Mouse (Mus musculus) liver, embryonic 11.5 days (tissue): Measurements from ENCODE around the gene Taf9b. TPM values are rescaled to one million over a fixed set of nuclear protein-coding genes. Genes with fewer than 3 reads are reported as not detected.
"Not testable (repeated sequence)": the region's sequence is repeated elsewhere in the genome, so short reads cannot be mapped to it uniquely, and the experiment has no call there.

Experiments used
- ATAC-seq: fragments of 200-750 bp; cut with Nextera tagmentation; replicated peaks from 2 replicates; pipeline ENCODE4 v1.8.0; 2017; ENCODE audit warnings: moderate number of reproducible peaks, mild to moderate bottlenecking, moderate TSS enrichment, moderate library complexity; ENCODE audit not compliant: low FRiP score
- DNase-seq: peaks from one replicate; pipeline ENCODE4 v3.0.0-alpha.2; 2017; ENCODE audit warnings: low spot score
- H3K27ac ChIP-seq: fragments of 300-500 bp; sonication (generic); 2 replicates; pipeline ENCODE4 v1.5.1; 2014; ENCODE audit warnings: mild to moderate bottlenecking, low read depth, low read length, control low read depth
- H3K27me3 ChIP-seq: fragments of 300-500 bp; sonication (generic); replicated peaks from 2 replicates; pipeline ENCODE4 v1.6.1; 2014; ENCODE audit warnings: low read length, mixed read lengths; ENCODE audit not compliant: control insufficient read depth, insufficient read depth
- H3K36me3 ChIP-seq: fragments of 300-500 bp; sonication (generic); 2 replicates; pipeline ENCODE4 v1.6.1; 2014; ENCODE audit warnings: mild to moderate bottlenecking, low read length, moderate library complexity, mixed read lengths; ENCODE audit not compliant: control insufficient read depth, insufficient read depth
- H3K4me1 ChIP-seq: fragments of 300-500 bp; sonication (generic); replicated peaks from 2 replicates; pipeline ENCODE4 v1.6.1; 2014; ENCODE audit warnings: low read length, mixed read lengths; ENCODE audit not compliant: control insufficient read depth, insufficient read depth
- H3K4me2 ChIP-seq: fragments of 300-500 bp; sonication (generic); 2 replicates; pipeline ENCODE4 v1.6.1; 2014; ENCODE audit warnings: mild to moderate bottlenecking, control low read depth, moderate library complexity
- H3K4me3 ChIP-seq: fragments of 300-500 bp; sonication (generic); 2 replicates; pipeline ENCODE4 v1.5.1; 2014; ENCODE audit warnings: low read depth, low read length, control low read depth
- H3K9ac ChIP-seq: fragments of 300-500 bp; sonication (generic); 2 replicates; pipeline ENCODE4 v1.6.1; 2014; ENCODE audit warnings: low read depth, low read length, control low read depth
- H3K9me3 ChIP-seq: fragments of 300-500 bp; sonication (generic); 2 replicates; pipeline ENCODE4 v1.6.1; 2016; ENCODE audit warnings: low read length, inconsistent platforms, mixed read lengths; ENCODE audit not compliant: control insufficient read depth
- WGBS: fragments of 180-500 bp; shearing (Covaris S2); extraction: QIAGEN DNeasy Blood & Tissue Kit; methylation state at CpG from one replicate; pipeline ENCODE4 v1.1.7; 2014; 5-methylcytosine and 5-hydroxymethylcytosine counted together
- polyA plus RNA-seq: library from polyadenylated mRNA; unstranded; fragments of >200 nt; fragmentation: Nextera tagmentation; extraction: Ambion mirVana; gene quantifications from 2 replicates; pipeline ENCODE4 v1.2.1, GENCODE M21; 2014

Taf9b gene
- 10.0 and 10.6 TPM in 2 replicates for polyA plus RNA-seq

DNA sequence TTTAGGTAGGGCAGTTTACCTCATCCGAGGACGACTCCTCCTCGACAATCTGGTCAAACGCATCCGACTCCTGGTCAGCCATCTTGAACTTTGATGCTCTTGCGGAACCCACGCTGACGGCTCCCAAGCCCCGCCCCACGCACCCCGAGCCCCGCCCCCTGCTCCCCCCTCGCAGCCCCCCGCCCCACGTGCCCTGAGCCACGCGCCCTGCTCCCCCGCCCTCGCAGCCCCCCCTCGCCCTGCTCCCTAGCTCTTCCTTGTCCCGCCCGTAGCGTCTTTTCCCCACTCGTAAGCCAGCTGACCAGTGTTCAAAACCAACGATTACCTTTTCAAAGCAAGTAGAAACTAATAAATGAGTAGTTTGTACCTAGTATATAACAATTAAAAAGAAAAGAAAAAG lies at the start of gene Taf9b:
Taf9b (minus strand) TSS at position 101 of the 400 bp plus-strand sequence.
- peak within 1 kb of the TSS; percentile 62 for H3K4me2 ChIP-seq
- ATAC-seq (no peak), DNase-seq (no peak)
- no peaks in the 10 kb centered on the region for H3K36me3 ChIP-seq
- 90% methylated on average over 25 of the region's 25 CpGs for WGBS
- H3K4me3 ChIP-seq: peak within 1 kb of the TSS; percentile 71
- H3K9ac ChIP-seq: no peak within 1 kb of the TSS
- no peaks in the 10 kb centered on the region for H3K27me3 ChIP-seq
- H3K27ac ChIP-seq: no peak within 1 kb of the TSS
- no peaks in the 10 kb centered on the region; the same call in 1 of the 2 replicates for H3K9me3 ChIP-seq
- H3K4me1 ChIP-seq: no peaks in the 10 kb centered on the region

DNA sequence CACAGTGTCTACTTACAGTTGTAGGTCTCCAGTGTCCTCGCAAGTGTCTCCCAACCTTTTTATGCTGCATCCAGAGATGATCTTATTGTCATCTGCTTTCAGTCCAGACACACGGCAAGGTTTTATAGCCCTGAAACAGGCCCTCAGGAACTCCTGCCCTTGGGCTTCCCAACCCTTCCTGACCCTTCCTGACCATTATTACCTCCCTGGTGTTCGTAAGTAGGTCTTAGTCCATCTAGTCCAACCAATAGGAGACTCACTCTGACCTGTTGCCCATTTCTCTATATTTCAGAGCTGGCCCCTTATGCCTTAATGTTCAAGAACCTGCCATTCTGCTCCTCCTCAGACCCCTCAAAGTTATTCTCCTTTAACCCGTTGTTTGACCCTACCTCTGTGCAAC lies 34.3 kb upstream of the Taf9b start, which contains the start of gene Fnd3c2:
Fnd3c2 (minus strand) TSS at position 101 of the 400 bp plus-strand sequence.
- no peak within 1 kb of the TSS for H3K9ac ChIP-seq
- H3K27me3 ChIP-seq: no peaks in the 10 kb centered on the region
- H3K4me1 ChIP-seq: no peaks in the 10 kb centered on the region
- no peak within 1 kb of the TSS for H3K27ac ChIP-seq
- no peak for ATAC-seq
- no peaks in the 10 kb centered on the region for H3K9me3 ChIP-seq
- H3K36me3 ChIP-seq: no peaks in the 10 kb centered on the region
- 64% methylated on average over 4 of the region's 4 CpGs for WGBS
- DNase-seq: no peak
- no peak within 1 kb of the TSS for H3K4me3 ChIP-seq
- no peak within 1 kb of the TSS for H3K4me2 ChIP-seq

DNA sequence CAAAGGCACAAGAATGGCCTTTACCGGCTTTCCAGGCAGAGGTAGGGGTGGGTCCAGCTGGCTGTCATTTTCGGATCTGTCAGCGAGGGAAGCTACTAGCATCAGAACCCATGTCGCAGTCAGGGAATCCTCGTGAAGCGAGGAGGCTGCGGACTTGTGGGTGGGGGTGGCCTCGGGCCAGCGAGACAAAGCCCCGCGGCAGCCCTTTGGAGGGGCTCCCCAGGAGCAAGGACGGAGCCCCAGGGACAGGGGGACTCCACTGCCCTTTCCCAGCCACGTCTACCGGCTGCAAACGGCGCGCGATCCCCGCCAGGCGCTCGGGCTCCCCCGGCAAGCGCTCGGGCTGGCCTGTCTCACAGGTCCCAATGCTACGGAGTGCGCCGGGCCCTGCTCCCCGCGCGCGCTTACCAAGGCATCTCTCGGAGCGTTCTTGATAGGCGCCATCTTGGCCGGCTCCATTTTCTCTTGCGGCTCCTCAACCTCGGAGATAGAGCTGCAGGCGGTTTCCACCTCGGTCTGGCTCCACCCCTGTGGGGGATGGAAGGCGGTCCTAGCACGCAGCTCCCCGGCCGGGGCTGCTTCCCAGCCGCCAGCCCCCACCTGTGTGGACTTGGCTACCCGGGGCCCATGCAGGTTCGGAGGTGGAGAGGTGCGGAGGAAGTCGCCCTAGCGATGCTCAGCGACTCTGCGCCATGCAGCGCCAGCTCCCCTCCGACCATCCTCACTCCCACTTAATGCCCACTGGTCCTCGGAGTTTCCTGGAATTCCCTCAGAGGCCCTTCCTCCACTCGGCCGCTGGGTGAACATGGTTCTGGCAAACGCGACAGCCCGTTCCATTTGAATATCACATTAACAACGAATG lies 1.6 kb downstream of the Taf9b start:
- H3K4me3 ChIP-seq: peak overlapping the region; percentile 71
- H3K4me2 ChIP-seq: peak overlapping the region; percentile 62
- H3K9me3 ChIP-seq: no peaks in the 10 kb centered on the region; the same call in 1 of the 2 replicates
- H3K27me3 ChIP-seq: no peaks in the 10 kb centered on the region
- H3K4me1 ChIP-seq: no peaks in the 10 kb centered on the region
- peak overlapping the region; percentile 75 for H3K9ac ChIP-seq
- no peaks in the 10 kb centered on the region for H3K36me3 ChIP-seq
- no peak overlapping the region for H3K27ac ChIP-seq
- DNase-seq: peak; percentile 71
- peak; percentile 95 for ATAC-seq
- WGBS: 14% methylated on average over 60 of the region's 60 CpGs

- H3K4me3 ChIP-seq: no peak overlapping the region
- no peak overlapping the region for H3K27ac ChIP-seq
- WGBS: 85% methylated on average over 2 of the region's 2 CpGs
- no peaks in the 10 kb centered on the region for H3K4me1 ChIP-seq
- no peak overlapping the region for H3K9ac ChIP-seq
- no peaks in the 10 kb centered on the region for H3K36me3 ChIP-seq
- DNase-seq (no peak), ATAC-seq (no peak)
- H3K9me3 ChIP-seq: no peaks in the 10 kb centered on the region
- no peak overlapping the region for H3K4me2 ChIP-seq
- no peaks in the 10 kb centered on the region for H3K27me3 ChIP-seq
Observed at GRCm38 (mm10) chrX:106209100-106209499, 11.9 kb downstream of the Taf9b start.

DNA sequence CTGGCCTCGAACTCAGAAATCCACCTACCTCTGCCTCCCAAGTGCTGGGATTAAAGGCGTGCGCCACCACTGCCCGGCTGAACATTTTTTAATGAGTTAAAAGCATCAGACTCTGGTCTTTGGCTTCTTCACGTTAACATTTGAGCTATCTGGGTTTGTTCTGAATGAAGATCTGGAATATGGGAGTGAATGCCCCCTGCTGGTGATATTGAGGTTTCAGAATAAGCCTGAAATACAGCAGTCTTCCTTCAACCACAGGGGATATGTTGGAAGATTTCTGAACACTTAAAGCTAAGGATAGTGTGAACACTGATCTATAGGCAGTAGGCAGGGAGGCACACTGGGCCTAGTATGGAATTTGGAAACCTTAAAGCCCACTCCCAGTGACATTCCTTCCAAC lies 22.1 kb downstream of the Taf9b start:
- H3K27me3 ChIP-seq: no peaks in the 10 kb centered on the region
- no peak overlapping the region for H3K9ac ChIP-seq
- H3K4me3 ChIP-seq: no peak overlapping the region
- no peaks in the 10 kb centered on the region for H3K9me3 ChIP-seq
- peaks cover 21% of the 10 kb centered on the region for H3K36me3 ChIP-seq
- 88% methylated on average over 5 of the region's 5 CpGs for WGBS
- ATAC-seq: no peak
- no peak overlapping the region for H3K4me2 ChIP-seq
- DNase-seq: no peak
- H3K27ac ChIP-seq: no peak overlapping the region
- no peaks in the 10 kb centered on the region for H3K4me1 ChIP-seq

DNA sequence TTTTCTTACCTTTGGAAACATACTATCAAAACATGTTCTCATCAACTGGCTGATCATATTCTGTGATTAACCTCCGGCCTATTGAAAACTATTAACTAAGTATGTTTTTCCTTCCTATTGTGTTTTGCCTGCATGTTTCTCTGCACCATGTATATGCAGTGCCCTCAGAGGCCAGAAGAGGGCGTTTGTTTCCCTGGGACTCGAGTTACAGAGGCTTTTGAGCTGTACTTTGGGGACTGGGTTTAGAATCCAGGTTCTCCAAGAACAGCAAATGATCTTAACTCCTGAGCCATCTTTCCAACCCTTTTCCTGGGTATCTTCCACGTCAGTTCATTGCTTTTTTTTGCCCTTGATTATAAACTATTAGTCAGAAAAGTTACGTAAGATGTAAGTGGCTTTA lies 23.6 kb downstream of the Taf9b start:
- Histone ChIP-seq H3K4me3 (no peak overlapping the region), H3K27me3 (no peaks in the 10 kb centered on the region), H3K9me3 (no peaks in the 10 kb centered on the region), H3K9ac (no peak overlapping the region), H3K36me3 (peaks cover 23% of the 10 kb centered on the region), H3K27ac (no peak overlapping the region), H3K4me1 (no peaks in the 10 kb centered on the region), H3K4me2 (no peak overlapping the region)
- no peak for ATAC-seq
- no peak for DNase-seq
- 65% methylated on average over 5 of the region's 5 CpGs for WGBS

- WGBS: 86% methylated on average over 6 of the region's 6 CpGs
- H3K4me2 ChIP-seq, H3K27me3 ChIP-seq, H3K4me1 ChIP-seq, ATAC-seq, DNase-seq, H3K9ac ChIP-seq, H3K4me3 ChIP-seq, H3K27ac ChIP-seq, H3K9me3 ChIP-seq: not testable (repeated sequence)
- H3K36me3 ChIP-seq: peaks cover 19% of the 10 kb centered on the region; the same call in 1 of the 2 replicates
Observed at GRCm38 (mm10) chrX:106194361-106194760, 26.6 kb downstream of the Taf9b start.

DNA sequence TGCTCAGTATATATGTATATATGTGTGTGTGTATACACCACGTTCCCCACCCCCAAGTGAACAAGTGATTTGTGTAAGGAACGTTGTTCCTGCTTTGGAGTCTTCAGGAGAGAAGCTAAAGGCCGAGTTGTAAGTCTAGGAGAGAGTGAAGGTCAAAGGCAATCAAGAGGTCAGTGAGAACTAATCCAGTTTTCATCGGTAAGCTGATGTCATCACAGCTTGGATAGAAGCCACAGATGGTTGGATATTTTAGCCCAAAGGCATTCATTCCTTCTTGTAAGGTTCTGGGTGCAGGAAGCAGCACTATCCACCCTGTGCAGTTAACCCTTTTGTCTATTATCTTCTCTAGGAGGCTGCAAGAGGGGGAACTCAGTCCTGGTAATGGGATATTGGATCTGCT lies 30.9 kb downstream of the Taf9b start:
- Histone ChIP-seq H3K9me3 (no peaks in the 10 kb centered on the region), H3K27me3 (peaks cover 3% of the 10 kb centered on the region), H3K4me2 (peak overlapping the region; percentile 68), H3K27ac (no peak overlapping the region), H3K36me3 (peaks cover 4% of the 10 kb centered on the region; the same call in 1 of the 2 replicates), H3K9ac (no peak overlapping the region), H3K4me1 (peaks cover 3% of the 10 kb centered on the region; the same call in 1 of the 2 replicates), H3K4me3 (peak overlapping the region; percentile 61)
- ATAC-seq (no peak), DNase-seq (no peak)
- whole genome bisulfite sequencing: 48% methylated on average over 4 of the region's 4 CpGs
